Mouse (Mus musculus) right cerebral cortex, postnatal 4 days (tissue): Measurements from ENCODE around the gene Zfp91.
"Not testable (repeated sequence)": the region's sequence is repeated elsewhere in the genome, so short reads cannot be mapped to it uniquely, and the experiment has no call there.

Experiments
- DNase-seq: peaks from one replicate; pipeline ENCODE4 v3.0.0-alpha.2; 2022

Zfp91 gene

GRCm38 (mm10) chr19:12792374-12792773, 3.6 kb downstream of the Zfp91 start:
- no peak for DNase-seq

GRCm38 (mm10) chr19:12787721-12788120, 8.2 kb downstream of the Zfp91 start:
- no peak for DNase-seq

DNA sequence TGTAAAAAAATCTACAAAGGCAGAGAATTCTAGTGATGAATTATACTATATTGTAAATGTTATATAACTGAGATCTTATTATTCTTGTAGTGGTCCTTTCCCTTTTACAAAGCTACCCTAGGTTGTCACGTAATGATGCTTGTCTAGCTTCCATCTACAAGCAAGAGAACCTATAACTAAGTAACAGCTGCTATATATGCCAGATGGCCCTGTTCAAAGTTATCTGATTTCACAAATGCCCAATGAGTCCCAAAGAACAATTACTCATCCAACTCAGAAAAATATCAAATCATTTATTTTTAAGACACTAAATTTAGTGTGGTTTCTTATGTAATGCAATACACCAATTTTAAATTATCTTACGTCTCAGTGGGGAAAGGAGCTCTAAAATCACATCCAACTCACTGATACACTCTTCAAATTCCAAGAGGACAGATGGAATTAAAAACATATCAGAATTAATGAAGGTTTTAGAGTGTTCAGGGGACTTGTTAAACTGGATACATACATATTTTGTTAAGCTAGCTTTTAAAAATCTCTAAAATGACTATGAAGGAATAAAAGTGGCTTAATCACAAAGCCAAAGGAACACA, 9.0 kb downstream of the Zfp91 start:
- no peak for DNase-seq

- no peak for DNase-seq
Measured at GRCm38 (mm10) chr19:12780437-12780836, 15.5 kb downstream of the Zfp91 start.

- DNase-seq, result no peak
Measured at GRCm38 (mm10) chr19:12770888-12771287, 25.0 kb downstream of the Zfp91 start.

DNA sequence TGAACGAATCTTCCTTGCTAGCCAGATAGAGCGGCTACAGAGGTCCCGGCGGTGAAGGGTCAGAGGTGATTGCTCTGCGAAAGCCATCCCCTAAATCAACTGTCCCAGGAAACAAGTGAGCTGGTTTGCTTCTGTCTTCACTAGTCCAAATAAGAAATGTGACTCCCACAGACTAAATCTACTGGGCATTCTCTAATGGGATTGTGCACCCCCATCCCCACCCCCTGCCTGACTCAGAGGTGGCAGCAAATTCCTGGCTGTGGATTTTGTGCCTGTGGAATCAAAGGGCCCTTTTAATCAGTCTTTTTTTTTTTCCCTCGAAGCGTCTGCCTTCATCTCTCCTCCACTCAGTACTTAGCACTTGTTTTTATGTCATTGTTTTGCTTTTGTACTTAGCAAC, 30.6 kb downstream of the Zfp91 start, which contains the start of gene Cntf:
Gene Cntf (minus strand): TSS at position 325 of the 400 bp plus-strand sequence.
- no peak for DNase-seq

DNA sequence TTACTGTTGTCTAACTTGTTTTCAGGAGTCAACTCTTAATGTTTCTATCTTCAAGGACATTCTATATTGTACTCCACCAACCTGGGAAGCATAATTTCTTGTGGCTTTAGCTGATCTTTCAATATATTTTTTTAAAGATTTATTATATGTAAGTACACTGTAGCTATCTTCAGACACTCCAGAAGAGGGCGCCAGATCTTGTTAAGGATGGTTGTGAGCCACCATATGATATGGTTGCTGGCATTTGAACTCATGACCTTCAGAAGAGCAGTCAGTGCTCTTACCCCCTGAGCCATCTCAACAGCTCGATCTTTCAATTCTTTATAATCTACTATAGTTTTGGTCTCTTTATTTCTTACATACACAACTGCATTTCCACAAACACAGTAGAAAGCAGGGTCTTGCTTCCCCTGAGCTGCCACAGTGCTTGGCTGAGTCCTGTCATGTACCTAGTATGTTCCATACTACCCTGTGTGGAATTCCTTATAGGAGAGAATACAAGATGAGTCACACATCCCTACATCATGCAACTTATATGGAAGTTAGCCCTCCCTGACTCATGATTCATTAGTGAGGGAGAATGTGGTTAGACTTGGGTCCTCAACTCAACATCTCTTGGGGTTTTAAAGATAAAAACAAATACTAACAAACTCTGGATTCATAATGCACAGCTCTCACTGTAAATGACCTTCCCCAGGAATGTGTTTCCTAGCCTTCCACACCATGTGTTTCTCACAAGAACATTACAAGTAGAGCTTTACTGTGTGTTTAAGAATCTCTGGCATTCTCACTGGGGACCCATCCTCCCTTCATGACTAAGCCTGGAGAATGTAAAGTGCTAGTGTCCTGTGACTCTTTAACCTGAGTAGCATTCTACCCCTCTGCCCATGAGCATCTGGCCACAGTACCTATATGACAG, 33.5 kb downstream of the Zfp91 start:
- no peak for DNase-seq

GRCm38 (mm10) chr19:12759656-12760055, 36.3 kb downstream of the Zfp91 start:
- DNase-seq, result peak; percentile 48

GRCm38 (mm10) chr19:12758936-12759478, 36.9 kb downstream of the Zfp91 start:
- DNase-seq, result no peak

- DNase-seq, result no peak
Measured at GRCm38 (mm10) chr19:12756286-12756685, 39.6 kb downstream of the Zfp91 start.

- no peak for DNase-seq
Measured at GRCm38 (mm10) chr19:12731950-12732349, 64.0 kb downstream of the Zfp91 start.

DNA sequence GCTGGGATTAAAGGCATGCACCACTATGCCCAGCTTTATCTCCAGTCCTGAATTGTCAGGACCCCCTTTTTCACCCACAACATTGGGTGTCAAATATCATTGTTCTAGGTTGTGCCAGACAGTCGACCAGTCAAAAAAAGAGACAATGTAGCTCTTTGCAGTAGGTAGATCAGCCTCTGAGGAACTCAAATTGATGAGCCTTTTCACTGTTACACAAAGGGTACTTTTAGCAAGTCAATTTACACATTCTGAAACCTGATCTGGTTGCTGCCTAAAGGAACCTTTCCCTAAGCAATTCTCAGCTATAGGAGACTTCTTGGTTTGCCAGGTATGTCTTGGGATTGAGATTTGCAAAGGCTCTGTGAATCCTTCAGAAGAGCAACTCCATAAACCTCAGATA, 64.9 kb downstream of the Zfp91 start:
- DNase-seq, result no peak

- DNase-seq, result no peak
Measured at GRCm38 (mm10) chr19:12725851-12726250, 70.1 kb downstream of the Zfp91 start.

GRCm38 (mm10) chr19:12722308-12722707, 73.6 kb downstream of the Zfp91 start:
- DNase-seq, result peak; percentile 24

DNA sequence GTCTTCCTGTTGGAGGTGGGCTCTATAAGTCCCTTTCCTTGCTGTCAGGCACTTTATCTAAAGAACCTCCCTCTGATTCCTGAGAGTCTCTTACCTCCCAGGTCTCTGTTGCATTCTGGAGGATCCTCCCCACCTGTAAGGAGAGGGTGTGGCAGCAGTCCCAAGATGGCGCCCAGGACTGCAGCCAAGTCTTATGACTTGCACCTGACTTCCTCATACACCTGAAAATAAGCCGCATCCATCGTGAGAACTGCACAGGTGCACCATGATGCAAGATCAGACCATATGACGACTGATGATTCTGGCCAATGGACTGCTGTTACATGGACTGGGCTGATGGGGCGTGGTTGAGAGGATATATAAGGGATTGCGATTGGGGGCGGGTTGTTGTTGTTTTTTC, 74.3 kb downstream of the Zfp91 start:
- not testable (repeated sequence) for DNase-seq

GRCm38 (mm10) chr19:12720919-12721318, 75.0 kb downstream of the Zfp91 start:
- not testable (repeated sequence) for DNase-seq

- no peak for DNase-seq
Measured at GRCm38 (mm10) chr19:12720463-12720862, 75.5 kb downstream of the Zfp91 start.

DNA sequence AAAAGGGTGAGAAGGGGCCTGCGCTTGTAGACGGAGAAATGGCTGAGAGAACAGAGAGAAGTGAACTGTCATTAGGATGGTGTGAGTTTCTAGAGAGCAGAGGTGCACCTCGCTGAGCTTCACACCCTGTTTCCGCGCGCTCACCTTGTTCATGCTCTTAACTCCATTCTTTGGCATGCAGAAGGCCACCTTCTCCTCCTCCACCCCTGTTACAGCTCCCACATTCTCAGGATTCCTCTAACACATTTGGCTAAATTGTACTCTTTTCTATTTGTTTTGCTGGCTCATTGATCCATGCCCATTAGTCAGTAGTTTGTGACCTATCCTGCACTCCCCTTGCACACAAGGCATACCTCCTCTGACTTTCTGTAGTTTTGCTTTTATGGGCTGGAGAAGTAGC, 76.7 kb downstream of the Zfp91 start:
- DNase-seq, result no peak
